Mouse (Mus musculus): ENCODE data around the gene Rhox2a. TPM values are rescaled to one million over a fixed set of nuclear protein-coding genes. Genes with fewer than 3 reads are reported as not detected.
"Not testable (repeated sequence)": the region's sequence is repeated elsewhere in the genome, so short reads cannot be mapped to it uniquely, and the experiment has no call there.

Gene Rhox2a
- not detected for total RNA-seq (2021)
- long read RNA-seq, experiment 1: 0 reads
- long read RNA-seq, experiment 2: 0 reads

- DNase-seq: not testable (repeated sequence)
These were observed at the start of gene Rhox2a for GRCm38 (mm10) chrX:37244676-37245075. Gene Rhox2a (plus strand): TSS chrX:37244976.

DNA sequence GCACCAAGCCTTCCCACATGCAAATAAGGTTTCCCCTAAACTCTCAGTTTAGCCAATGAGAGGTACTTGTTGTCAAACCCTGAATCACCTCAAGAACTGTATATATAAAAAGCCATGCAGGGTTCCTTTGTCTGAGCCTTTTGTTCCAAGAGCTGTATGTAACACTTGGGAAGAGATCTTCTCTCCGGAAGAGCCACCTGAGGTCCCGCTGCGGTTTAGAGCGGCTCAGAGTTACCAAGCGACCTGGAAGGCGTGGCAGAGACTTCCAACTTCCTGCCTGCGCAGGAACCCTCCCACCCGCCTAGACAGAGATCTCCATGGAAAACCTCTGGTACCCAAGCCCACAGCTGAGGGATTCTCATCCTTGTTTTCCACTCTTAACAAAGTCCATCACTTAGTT is 46.1 kb upstream of the Rhox2a start:
- DNase-seq: no peak

- DNase-seq: no peak
These were observed 33.8 kb upstream of the Rhox2a start, which contains the start of gene Gm9 for GRCm38 (mm10) chrX:37210941-37211340. Gene Gm9 (minus strand): TSS chrX:37211041.

DNA sequence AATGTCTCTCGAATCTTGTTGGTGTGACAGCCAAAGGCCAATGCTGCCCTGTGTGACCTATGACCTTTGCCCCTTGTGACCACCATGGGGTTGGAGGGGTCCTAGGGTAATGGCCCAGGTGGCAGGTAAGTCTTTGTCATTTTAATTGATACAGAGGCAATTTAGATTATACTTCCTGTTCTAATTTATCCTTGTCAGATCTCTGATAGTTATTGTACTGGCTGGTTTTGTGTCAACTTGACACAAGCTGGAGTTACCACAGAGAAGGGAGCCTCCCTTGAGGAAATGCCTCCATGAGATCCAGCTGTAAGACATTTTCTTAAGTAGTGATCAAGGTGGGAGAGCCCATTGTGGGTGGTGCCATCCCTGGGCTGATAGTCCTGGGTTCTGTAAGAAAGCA is 22.6 kb upstream of the Rhox2a start, which contains the start of gene Rhox1:
Rhox1 (minus strand) TSS at position 101 of the 400 bp plus-strand sequence.
- not testable (repeated sequence) for DNase-seq

DNA sequence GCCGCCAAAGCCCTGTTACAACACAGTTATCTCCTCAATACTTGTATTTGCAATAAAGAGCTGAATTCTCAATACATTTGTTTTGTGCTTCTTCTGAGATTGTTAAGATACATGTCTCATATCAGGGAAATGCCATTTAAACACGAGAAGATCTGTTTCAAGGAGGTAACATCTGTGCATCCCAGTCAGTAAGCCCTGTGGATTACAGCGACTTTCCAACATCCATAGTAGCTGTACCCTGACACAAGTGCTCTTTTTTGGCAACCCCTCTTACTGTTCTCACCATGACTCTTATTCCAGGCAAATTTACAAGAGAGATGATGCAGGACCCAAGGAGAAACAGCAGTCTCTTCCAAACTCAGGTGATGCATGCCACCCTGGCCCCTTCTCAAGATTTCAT is 4.8 kb downstream of the Rhox2a start, which contains the start of gene Rhox3a:
Rhox3a (plus strand) TSS at position 301 of the 400 bp plus-strand sequence.
- not testable (repeated sequence) for DNase-seq

GRCm38 (mm10) chrX:37265038-37265437 is 20.3 kb downstream of the Rhox2a start, which contains the start of gene Rhox4a:
Gene Rhox4a (plus strand): TSS chrX:37265338.
- DNase-seq: not testable (repeated sequence)

Other genes starting within 250 kb of the Rhox2a start
- gene Sowahd, start 196.1 kb upstream of the Rhox2a start, total RNA-seq (2021): under 1 TPM; 0.27 to 0.30 TPM
- gene Rpl39, start 159.6 kb upstream of the Rhox2a start, total RNA-seq (2021): 100 to 1,000 TPM; 694 to 724 TPM
- gene Upf3b, start 134.7 kb upstream of the Rhox2a start, total RNA-seq (2021): 10 to 100 TPM; 11.9 to 18.6 TPM
- 10 to 100 TPM; 12.6 to 16.1 TPM for gene Nkap, start 118.2 kb upstream of the Rhox2a start, total RNA-seq (2021)
- not detected for gene Akap14, start 76.1 kb upstream of the Rhox2a start, total RNA-seq (2021)
- 100 to 1,000 TPM; 559 to 592 TPM for gene Ndufa1, start 53.8 kb upstream of the Rhox2a start, total RNA-seq (2021)
- 1 to 10 TPM; 4.3 to 4.6 TPM for gene Rnf113a1, start 53.7 kb upstream of the Rhox2a start, total RNA-seq (2021)
- gene Gm9, start 33.9 kb upstream of the Rhox2a start, total RNA-seq (2021): not detected
- not detected for gene Rhox1, start 22.7 kb upstream of the Rhox2a start, total RNA-seq (2021)
- gene Rhox3a, start 4.9 kb downstream of the Rhox2a start, total RNA-seq (2021): not detected
- gene Rhox4a, start 20.4 kb downstream of the Rhox2a start, total RNA-seq (2021): not detected
- gene Rhox3a2, start 135.1 kb downstream of the Rhox2a start, total RNA-seq (2021): not detected
- gene Rhox4a2, start 145.9 kb downstream of the Rhox2a start, total RNA-seq (2021): not detected
- not detected for gene Rhox2b, start 167.1 kb downstream of the Rhox2a start, total RNA-seq (2021)
- not detected for gene Rhox4b, start 187.5 kb downstream of the Rhox2a start, total RNA-seq (2021)
- gene Rhox2c, start 208.7 kb downstream of the Rhox2a start, total RNA-seq (2021): not detected
- gene Rhox3c, start 213.6 kb downstream of the Rhox2a start, total RNA-seq (2021): not detected
- not detected for gene Rhox4c, start 235.4 kb downstream of the Rhox2a start, total RNA-seq (2021)
- not detected for gene Rhox2d, start 248.5 kb downstream of the Rhox2a start, total RNA-seq (2021)

Measured in adrenal gland, postnatal 10 days (tissue).